Mouse (Mus musculus): ENCODE data around the gene Ubqln4.

DNA sequence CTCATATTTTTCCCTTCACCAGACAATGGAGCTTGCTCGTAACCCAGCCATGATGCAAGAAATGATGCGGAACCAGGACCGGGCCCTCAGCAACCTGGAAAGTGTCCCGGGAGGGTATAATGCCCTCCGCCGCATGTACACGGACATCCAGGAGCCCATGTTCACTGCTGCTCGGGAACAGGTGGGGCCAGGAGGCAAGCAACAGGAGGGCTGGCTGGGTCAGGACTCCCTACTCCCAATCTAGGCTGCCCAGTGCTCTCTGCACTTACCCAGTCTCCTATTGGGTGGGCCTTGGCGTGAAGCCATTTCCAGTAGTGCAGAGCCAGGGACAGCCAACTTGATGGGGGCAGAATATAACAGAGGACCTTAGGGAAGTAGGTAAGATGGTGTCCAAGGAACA lies 6.0 kb downstream of the Ubqln4 start:
- no peak for TF ChIP-seq POLR2A (IDR thresholded peaks at IDR 0.05; ENCODE audit: control insufficient read depth in 1 of 2, insufficient read depth in 1 of 2, low read depth in 1 of 2, low read length in 2 of 2, poor library complexity in 1 of 2)
- no peak for TF ChIP-seq MAFK (IDR thresholded peaks at IDR 0.05; ENCODE audit: borderline replicate concordance, low read depth, low read length)
- no peak for TF ChIP-seq CTCF (IDR thresholded peaks at IDR 0.05 in 2 of 3, conservative IDR thresholded peaks at IDR 0.05 in 1 of 3; ENCODE audit: control insufficient read depth in 1 of 3, insufficient read depth in 1 of 3, low read depth in 2 of 3, low read length in 3 of 3, poor library complexity in 1 of 3, severe bottlenecking in 1 of 3)
- TF ChIP-seq JUND (IDR thresholded peaks at IDR 0.05; ENCODE audit: low read depth, low read length): no peak
- TF ChIP-seq TCF12 (IDR thresholded peaks at IDR 0.05; ENCODE audit: low read depth, low read length): no peak

Measured in MEL (cell line).